Mouse (Mus musculus) heart, postnatal 0 days (tissue): ENCODE results near the gene Akap2. TPM values are rescaled to one million over a fixed set of nuclear protein-coding genes. Genes with fewer than 3 reads are reported as not detected.
"Not testable (repeated sequence)": the region's sequence is repeated elsewhere in the genome, so short reads cannot be mapped to it uniquely, and the experiment has no call there.

Experiments
- ATAC-seq: fragments of 200-750 bp; cut with Nextera tagmentation; 2 replicates; pipeline ENCODE4 v1.8.0; 2017; ENCODE audit warnings: low read depth, moderate number of reproducible peaks, moderate library complexity; ENCODE audit not compliant: insufficient read depth
- DNase-seq: peaks from one replicate; pipeline ENCODE4 v3.0.0-alpha.2; 2016; ENCODE audit warnings: low spot score
- H3K27ac ChIP-seq: fragments of 300-500 bp; sonication (generic); 2 replicates; pipeline ENCODE4 v1.5.1; 2014; ENCODE audit warnings: low read depth, mild to moderate bottlenecking
- H3K27me3 ChIP-seq: fragments of 300-500 bp; sonication (generic); 2 replicates; pipeline ENCODE4 v1.6.1; 2014; ENCODE audit warnings: low read length, mixed read lengths; ENCODE audit not compliant: control insufficient read depth, insufficient read depth
- H3K36me3 ChIP-seq: fragments of 300-500 bp; sonication (generic); replicated peaks from 2 replicates; pipeline ENCODE4 v1.6.1; 2014; ENCODE audit warnings: low read length, mixed read lengths; ENCODE audit not compliant: control insufficient read depth, insufficient read depth
- H3K4me1 ChIP-seq: fragments of 300-500 bp; sonication (generic); 2 replicates; pipeline ENCODE4 v1.6.1; 2014; ENCODE audit warnings: antibody characterized with exemption; ENCODE audit not compliant: control insufficient read depth, insufficient read depth
- H3K4me2 ChIP-seq: fragments of 300-500 bp; sonication (generic); 2 replicates; pipeline ENCODE4 v1.6.1; 2014; ENCODE audit warnings: low read depth, mild to moderate bottlenecking, low read length, moderate library complexity
- H3K4me3 ChIP-seq: fragments of 300-500 bp; sonication (generic); 2 replicates; pipeline ENCODE4 v1.5.1; 2014; ENCODE audit warnings: low read depth, low read length
- H3K9ac ChIP-seq: fragments of 300-500 bp; sonication (generic); replicated peaks from 2 replicates; pipeline ENCODE4 v1.6.1; 2014; ENCODE audit warnings: low read depth, low read length, mixed read lengths
- H3K9me3 ChIP-seq: fragments of 300-500 bp; sonication (generic); replicated peaks from 2 replicates; pipeline ENCODE4 v1.6.1; 2016; ENCODE audit warnings: low read length; ENCODE audit not compliant: control insufficient read depth
- CTCF ChIP-seq: IDR thresholded peaks from 2 replicates; pipeline ENCODE4 v1.5.1; 2016; ENCODE audit warnings: antibody characterized with exemption, control low read depth, low read depth
- EP300 ChIP-seq: IDR thresholded peaks from 2 replicates; pipeline ENCODE4 v1.6.1; 2016; ENCODE audit warnings: antibody characterized with exemption, low read depth
- WGBS: fragments of 180-500 bp; shearing (Covaris S2); extraction: QIAGEN DNeasy Blood & Tissue Kit; methylation state at CpG from one replicate; pipeline ENCODE4 v1.1.7; 2014; 5-methylcytosine and 5-hydroxymethylcytosine counted together
- polyA plus RNA-seq: library from polyadenylated mRNA; unstranded; fragments of >200 nt; fragmentation: Nextera tagmentation; extraction: Ambion mirVana; gene quantifications from 2 replicates; pipeline ENCODE4 v1.2.1, GENCODE M21; 2015
- total RNA-seq: library from RNA; depleted of rRNA; stranded (reverse); fragments of >200 nt; gene quantifications from 2 replicates; pipeline ENCODE4 v1.2.3, GENCODE M21; 2014; ENCODE audit warnings: low replicate concordance

Akap2 gene
- total and polyA plus RNA-seq, 2 experiments from 2014 or later, result 37.7 to 64.1 TPM

- Histone ChIP-seq H3K9me3 (no peaks in the 10 kb centered on the region), H3K27ac (no peak overlapping the region), H3K9ac (no peak overlapping the region), H3K4me3 (no peak overlapping the region), H3K36me3 (peaks cover 13% of the 10 kb centered on the region), H3K4me1 (peaks cover 41% of the 10 kb centered on the region), H3K27me3 (no peaks in the 10 kb centered on the region), H3K4me2 (no peak overlapping the region)
- 70% methylated on average over 3 of the region's 3 CpGs for WGBS
- no peak for ATAC-seq
- DNase-seq, result no peak
- no peak for TF ChIP-seq EP300
- no peak for TF ChIP-seq CTCF
These were observed 167.1 kb downstream of the Akap2 start for GRCm38 (mm10) chr4:57884511-57884910.

GRCm38 (mm10) chr4:57885186-57885585 is 167.7 kb downstream of the Akap2 start:
- TF ChIP-seq EP300, result no peak
- TF ChIP-seq CTCF, result 0 out of 2 replicates have a peak, but pooled peaks have one; percentile 3
- Histone ChIP-seq H3K9me3 (no peaks in the 10 kb centered on the region), H3K27me3 (no peaks in the 10 kb centered on the region), H3K4me2 (no peak overlapping the region), H3K27ac (no peak overlapping the region), H3K9ac (no peak overlapping the region), H3K36me3 (peaks cover 13% of the 10 kb centered on the region), H3K4me1 (peaks cover 41% of the 10 kb centered on the region), H3K4me3 (no peak overlapping the region)
- ATAC-seq, result no peak
- 63% methylated on average over 2 of the region's 2 CpGs for WGBS
- DNase-seq, result no peak

- Histone ChIP-seq H3K4me2 (no peak overlapping the region), H3K9ac (no peak overlapping the region), H3K27me3 (no peaks in the 10 kb centered on the region), H3K36me3 (peaks cover 12% of the 10 kb centered on the region), H3K4me1 (peaks cover 41% of the 10 kb centered on the region), H3K4me3 (no peak overlapping the region), H3K9me3 (no peaks in the 10 kb centered on the region), H3K27ac (no peak overlapping the region)
- 48% methylated on average over 11 of the region's 11 CpGs for WGBS
- TF ChIP-seq CTCF, result no peak
- TF ChIP-seq EP300, result no peak
- DNase-seq (no peak), ATAC-seq (no peak)
These were observed 168.8 kb downstream of the Akap2 start for GRCm38 (mm10) chr4:57886066-57886887.

- DNase-seq, result no peak
- Histone ChIP-seq H3K4me3 (no peak overlapping the region), H3K27me3 (no peaks in the 10 kb centered on the region), H3K27ac (no peak overlapping the region), H3K36me3 (peaks cover 9% of the 10 kb centered on the region), H3K4me1 (peaks cover 41% of the 10 kb centered on the region), H3K4me2 (no peak overlapping the region), H3K9me3 (no peaks in the 10 kb centered on the region), H3K9ac (no peak overlapping the region)
- ATAC-seq, result no peak
- 87% methylated on average over 3 of the region's 3 CpGs for WGBS
- TF ChIP-seq CTCF, result no peak
- no peak for TF ChIP-seq EP300
These were observed 169.4 kb downstream of the Akap2 start for GRCm38 (mm10) chr4:57886888-57887230.

- 88% methylated on average over 2 of the region's 2 CpGs for WGBS
- no peak overlapping the region for H3K27ac ChIP-seq
- H3K9me3 ChIP-seq, result no peaks in the 10 kb centered on the region
- no peak for TF ChIP-seq EP300
- TF ChIP-seq CTCF, result no peak
- H3K4me3 ChIP-seq, result no peak overlapping the region
- peaks cover 14% of the 10 kb centered on the region for H3K36me3 ChIP-seq
- no peaks in the 10 kb centered on the region for H3K27me3 ChIP-seq
- H3K9ac ChIP-seq, result no peak overlapping the region
- no peak for DNase-seq
- H3K4me2 ChIP-seq, result no peak overlapping the region
- peaks cover 29% of the 10 kb centered on the region for H3K4me1 ChIP-seq
- ATAC-seq, result no peak
These were observed 170.8 kb downstream of the Akap2 start for GRCm38 (mm10) chr4:57888246-57888645.

- H3K9ac ChIP-seq, H3K4me2 ChIP-seq, H3K27me3 ChIP-seq, H3K4me3 ChIP-seq, DNase-seq, ATAC-seq, H3K9me3 ChIP-seq, H3K27ac ChIP-seq: not testable (repeated sequence)
- peaks cover 23% of the 10 kb centered on the region for H3K4me1 ChIP-seq
- WGBS, result 96% methylated on average over 1 of the region's 1 CpGs
- H3K36me3 ChIP-seq, result peaks cover 22% of the 10 kb centered on the region
These were observed 171.5 kb downstream of the Akap2 start for GRCm38 (mm10) chr4:57888978-57889377.
